Mouse (Mus musculus) ES-E14 (cell line): Measurements from ENCODE around the gene Stmnd1. TPM values are rescaled to one million over a fixed set of nuclear protein-coding genes. Genes with fewer than 3 reads are reported as not detected.

Source experiments
- DNase-seq: peaks from one replicate; pipeline ENCODE4 v3.0.0-alpha.2; 2013; ENCODE audit warnings: low read depth, low spot score
- H3K27ac ChIP-seq: 2 replicates; pipeline ENCODE4 v1.5.1; 2012; ENCODE audit warnings: low read depth, mild to moderate bottlenecking, low read length, moderate library complexity, mixed read lengths; ENCODE audit not compliant: poor library complexity, insufficient read depth, severe bottlenecking
- H3K36me3 ChIP-seq: 2 replicates; pipeline ENCODE4 v1.6.1; 2012; ENCODE audit warnings: mild to moderate bottlenecking, low read length, moderate library complexity, mixed read lengths; ENCODE audit not compliant: control insufficient read depth, poor library complexity, insufficient read depth, severe bottlenecking
- H3K4me1 ChIP-seq, 2 experiments: fragments of 150-350 bp in 1 of 2; sonication (generic) in 1 of 2; 2 replicates each; pipeline ENCODE4 v1.6.1; 2012; ENCODE audit warnings: low read length in 2 of 2, mild to moderate bottlenecking in 1 of 2, mixed read lengths in 1 of 2; ENCODE audit not compliant: control insufficient read depth in 2 of 2, insufficient read depth in 2 of 2, poor library complexity in 1 of 2
- H3K4me3 ChIP-seq, 2 experiments: fragments of 150-350 bp in 1 of 2; sonication (generic) in 1 of 2; 2 replicates each; pipeline ENCODE4 v1.5.1; 2012; ENCODE audit warnings: low read length in 2 of 2, low read depth in 1 of 2, mild to moderate bottlenecking in 1 of 2, mixed read lengths in 1 of 2; ENCODE audit not compliant: insufficient read depth in 1 of 2, poor library complexity in 1 of 2, severe bottlenecking in 1 of 2
- H3K9ac ChIP-seq: 2 replicates; pipeline ENCODE4 v1.6.1; 2012; ENCODE audit warnings: low read depth, mild to moderate bottlenecking, low read length, mixed read lengths; ENCODE audit not compliant: poor library complexity, insufficient read depth, severe bottlenecking
- H3K9me3 ChIP-seq: fragments of 150-350 bp; sonication (generic); 2 replicates; pipeline ENCODE4 v1.6.1; 2012; ENCODE audit warnings: low read depth, mild to moderate bottlenecking, low read length; ENCODE audit not compliant: control insufficient read depth, insufficient read depth
- CHD2 ChIP-seq: IDR thresholded peaks from 2 replicates; pipeline ENCODE4 v1.6.1; 2014; ENCODE audit warnings: mild to moderate bottlenecking, low read depth, low read length, inconsistent platforms
- HCFC1 ChIP-seq: IDR thresholded peaks from 2 replicates; pipeline ENCODE4 v1.6.1; 2012; ENCODE audit warnings: low read length, inconsistent platforms, borderline replicate concordance; ENCODE audit not compliant: insufficient read depth
- MAFK ChIP-seq: IDR thresholded peaks from 2 replicates; pipeline ENCODE4 v1.6.1; 2014; ENCODE audit warnings: mild to moderate bottlenecking, low read depth, low read length, inconsistent platforms; ENCODE audit not compliant: insufficient read depth
- ZC3H11A ChIP-seq: IDR thresholded peaks from 2 replicates; pipeline ENCODE4 v1.6.1; 2012; ENCODE audit warnings: low read depth, mild to moderate bottlenecking, inconsistent platforms, low read length, borderline replicate concordance
- ZNF384 ChIP-seq: IDR thresholded peaks from 2 replicates; pipeline ENCODE4 v1.6.1; 2012; ENCODE audit warnings: low read depth, low read length, inconsistent platforms
- in situ Hi-C, 2 experiments: fragments of 600-800 bp; cut with MboI; formaldehyde crosslinking; loops; one replicate each; pipeline ENCODE4 v1.15.1; 2025; ENCODE audit warnings: low sequenced_read_pairs in 2 of 2, inconsistent platforms in 1 of 2; ENCODE audit not compliant: unreplicated experiment in 2 of 2
- total RNA-seq: library from RNA; depleted of rRNA; stranded (reverse); fragments of 300-350 nt; gene quantifications from 2 replicates; pipeline ENCODE4 v1.2.3, GENCODE M21; 2012

Gene Stmnd1
- total RNA-seq, 1 experiment, result not detected

GRCm38 (mm10) chr13:46294365-46294764 lies 20.8 kb downstream of the Stmnd1 start:
- TF ChIP-seq HCFC1, result no peak
- TF ChIP-seq CHD2, result no peak
- TF ChIP-seq ZC3H11A, result no peak
- TF ChIP-seq MAFK, result no peak
- TF ChIP-seq ZNF384, result no peak
- no peaks in the 10 kb centered on the region for H3K9me3 ChIP-seq

GRCm38 (mm10) chr13:46297701-46298100 lies 24.2 kb downstream of the Stmnd1 start:
- Histone ChIP-seq H3K4me3 (no peak overlapping the region), H3K27ac (no peak overlapping the region), H3K36me3 (no peaks in the 10 kb centered on the region), H3K9ac (no peak overlapping the region), H3K9me3 (no peaks in the 10 kb centered on the region), H3K4me1 (no peaks in the 10 kb centered on the region)
- no peak for DNase-seq
- in situ Hi-C loops, result no loop called here
- TF ChIP-seq CHD2, result no peak
- TF ChIP-seq MAFK, result no peak
- no peak for TF ChIP-seq ZC3H11A
- no peak for TF ChIP-seq HCFC1
- TF ChIP-seq ZNF384, result no peak

More at GRCm38 (mm10) chr13:46294365-46294764, 20.8 kb downstream of the Stmnd1 start:
- H3K27ac ChIP-seq, result no peak overlapping the region
- H3K4me1 ChIP-seq, result no peaks in the 10 kb centered on the region
- no peak overlapping the region for H3K9ac ChIP-seq
- in situ Hi-C loops, result no loop called here
- H3K36me3 ChIP-seq, result no peaks in the 10 kb centered on the region
- no peak overlapping the region for H3K4me3 ChIP-seq
- no peak for DNase-seq

- TF ChIP-seq HCFC1 (no peak), ZC3H11A (peak; percentile 82)
- in situ Hi-C loops, result loop anchor here (10.0 to 25.0 kb wide), 2 partner anchors 314 to 327 kb away; no protein-coding TSS in a partner anchor
- H3K9ac ChIP-seq, result no peak overlapping the region
- H3K9me3 ChIP-seq, result no peaks in the 10 kb centered on the region
- peaks cover 0 to 4% of the 10 kb centered on the region in 2 experiments; a peak in 1 of 4 replicates for H3K4me1 ChIP-seq
- no peak overlapping the region for H3K4me3 ChIP-seq
- no peaks in the 10 kb centered on the region for H3K36me3 ChIP-seq
- peak; percentile 26 for DNase-seq
- no peak overlapping the region for H3K27ac ChIP-seq
Measured at GRCm38 (mm10) chr13:46310790-46311189, 37.3 kb downstream of the Stmnd1 start.

GRCm38 (mm10) chr13:46313176-46313575 lies 39.7 kb downstream of the Stmnd1 start:
- Histone ChIP-seq H3K9me3 (no peaks in the 10 kb centered on the region), H3K36me3 (no peaks in the 10 kb centered on the region), H3K4me1 (peaks cover 0 to 4% of the 10 kb centered on the region in 2 experiments; a peak in 1 of 4 replicates), H3K4me3 (no peak overlapping the region), H3K27ac (no peak overlapping the region), H3K9ac (no peak overlapping the region)
- TF ChIP-seq CHD2 (no peak), ZC3H11A (no peak), ZNF384 (no peak), HCFC1 (no peak), MAFK (no peak)
- in situ Hi-C loops, result loop anchor here (10.0 to 25.0 kb wide), 2 partner anchors 312 to 324 kb away; no protein-coding TSS in a partner anchor
- no peak for DNase-seq

GRCm38 (mm10) chr13:46315165-46315564 lies 41.6 kb downstream of the Stmnd1 start:
- Histone ChIP-seq H3K4me1 (peaks cover 0 to 4% of the 10 kb centered on the region in 2 experiments; a peak in 1 of 4 replicates), H3K36me3 (no peaks in the 10 kb centered on the region), H3K9me3 (no peaks in the 10 kb centered on the region), H3K27ac (no peak overlapping the region), H3K4me3 (no peak overlapping the region), H3K9ac (no peak overlapping the region)
- no peak for TF ChIP-seq MAFK
- TF ChIP-seq ZC3H11A, result no peak
- no peak for TF ChIP-seq HCFC1
- no peak for TF ChIP-seq CHD2
- no peak for TF ChIP-seq ZNF384
- in situ Hi-C loops, result loop anchor here (10.0 to 25.0 kb wide), 2 partner anchors 310 to 322 kb away; no protein-coding TSS in a partner anchor
- no peak for DNase-seq
